Mouse (Mus musculus): ENCODE data around the gene 4932438A13Rik.

4932438A13Rik gene

GRCm38 (mm10) chr3:36941572-36941971 is 78.7 kb downstream of the 4932438A13Rik start:
- DNase-seq = no peak

DNA sequence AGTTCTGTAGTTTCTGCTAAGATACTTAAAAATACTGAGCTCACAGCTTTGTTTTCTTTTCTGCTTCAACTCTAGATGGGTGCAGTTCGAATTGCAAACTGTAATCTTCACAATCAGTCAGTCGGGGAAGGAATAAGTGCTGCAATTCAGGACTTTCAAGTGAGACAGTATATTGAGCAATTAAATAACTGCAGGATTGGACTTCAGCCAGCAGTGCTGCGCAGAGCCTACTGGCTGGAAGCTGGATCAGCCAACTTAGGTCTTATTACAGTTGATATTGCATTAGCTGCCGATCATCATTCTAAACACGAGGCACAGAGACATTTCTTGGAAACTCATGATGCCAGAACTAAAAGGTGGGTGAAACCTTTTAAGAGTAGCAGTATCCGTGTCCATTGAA is 79.2 kb downstream of the 4932438A13Rik start:
- no peak for DNase-seq

DNA sequence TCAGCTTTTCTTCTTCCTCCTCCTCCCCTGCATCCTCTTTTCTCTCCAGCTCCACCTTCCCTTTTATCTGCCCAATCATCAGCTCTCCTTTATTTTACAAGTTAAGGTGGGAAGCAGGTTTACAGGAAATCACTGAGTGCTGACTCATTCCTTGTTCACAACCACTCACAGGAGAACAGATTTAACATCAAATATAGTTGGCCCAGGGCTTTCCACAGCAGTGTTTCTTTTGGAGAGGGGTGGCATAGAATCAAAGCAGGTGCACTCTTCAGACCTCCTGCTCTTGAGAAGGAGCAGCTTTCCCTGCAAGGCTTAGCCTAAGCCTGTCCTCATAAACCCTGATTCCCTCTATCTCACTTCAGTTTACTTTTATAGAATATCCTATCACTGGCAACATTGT is 80.8 kb downstream of the 4932438A13Rik start:
- DNase-seq = no peak

DNA sequence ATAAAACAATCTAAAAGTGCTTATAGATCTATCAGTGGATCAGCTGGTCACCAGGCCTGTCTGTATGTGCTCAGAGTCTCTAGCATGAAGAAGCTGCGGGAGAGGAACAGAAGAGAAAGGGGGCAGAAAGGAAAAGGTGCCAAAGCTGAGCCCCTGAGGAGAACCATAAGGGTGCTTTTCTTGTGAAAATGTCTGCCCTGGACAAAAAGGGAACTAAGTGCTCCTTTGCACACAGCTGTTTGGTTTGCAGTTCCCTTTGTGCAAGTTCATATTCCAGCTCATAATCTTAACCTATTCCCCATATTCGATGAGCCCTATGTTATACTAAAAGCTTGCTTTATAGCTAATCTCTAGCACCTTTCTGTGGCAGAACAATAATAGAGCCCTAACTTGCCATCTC is 175.1 kb downstream of the 4932438A13Rik start:
- DNase-seq = no peak

DNA sequence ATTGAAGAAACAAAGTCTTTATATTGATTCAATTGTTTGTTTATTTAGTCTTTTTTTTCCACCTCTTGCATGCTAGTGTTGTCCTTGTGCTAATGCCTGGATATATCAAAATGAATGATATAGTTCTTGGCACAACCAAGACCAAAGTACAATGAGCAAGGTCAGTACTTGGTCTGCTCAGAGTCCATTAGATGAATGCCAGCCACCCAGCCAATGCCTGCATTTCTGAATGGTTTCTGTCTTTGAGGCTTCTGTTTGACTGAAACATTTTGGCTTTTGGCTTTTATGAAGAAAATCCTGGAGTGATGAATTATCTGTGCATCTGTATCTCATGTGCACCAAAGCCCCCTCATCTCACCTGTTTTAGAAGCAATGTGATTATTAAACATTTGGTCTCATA is 176.9 kb downstream of the 4932438A13Rik start:
- no peak for DNase-seq

DNA sequence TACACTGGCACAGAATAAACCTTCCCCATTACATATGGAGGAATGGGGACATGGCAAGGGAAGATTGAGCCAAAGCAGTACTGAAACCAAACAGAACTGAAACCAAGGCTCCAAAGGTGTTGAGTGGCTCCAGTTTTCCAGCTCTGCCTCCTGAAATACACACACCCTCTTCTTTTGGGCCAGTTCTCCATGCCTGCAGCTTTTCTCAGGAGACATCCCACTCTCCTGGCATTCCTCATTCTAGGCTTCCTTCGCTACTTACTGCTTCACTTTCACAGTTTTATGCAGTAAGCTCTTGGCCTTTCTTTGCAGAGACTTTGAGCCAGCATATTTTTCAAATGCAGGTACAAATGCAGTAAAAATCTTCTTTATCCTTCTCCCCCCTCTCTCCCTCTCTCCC is 188.6 kb downstream of the 4932438A13Rik start:
- DNase-seq = no peak

DNA sequence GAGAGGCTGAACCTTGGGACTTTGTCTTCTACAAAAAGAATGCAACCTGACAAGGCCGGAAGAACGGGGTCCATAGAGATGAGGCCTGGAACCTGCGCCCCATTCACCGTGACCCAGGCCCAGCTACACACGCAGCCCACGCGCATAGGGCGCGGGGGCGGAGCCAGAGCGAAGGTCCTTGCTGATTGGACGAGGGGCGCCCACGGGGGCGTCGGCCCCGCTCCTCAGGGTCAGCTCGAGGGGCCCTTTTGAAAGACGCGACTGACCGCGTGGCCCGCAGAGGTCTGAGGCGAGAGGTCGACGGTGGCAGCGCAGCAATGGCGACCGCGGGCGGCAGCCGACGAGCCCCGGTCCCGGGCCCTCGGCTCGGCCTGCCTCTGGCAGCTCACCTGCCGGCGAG is 200.5 kb downstream of the 4932438A13Rik start, which contains the start of gene Adad1:
Adad1 (plus strand) TSS at position 122 of the 400 bp plus-strand sequence.
- DNase-seq = no peak

DNA sequence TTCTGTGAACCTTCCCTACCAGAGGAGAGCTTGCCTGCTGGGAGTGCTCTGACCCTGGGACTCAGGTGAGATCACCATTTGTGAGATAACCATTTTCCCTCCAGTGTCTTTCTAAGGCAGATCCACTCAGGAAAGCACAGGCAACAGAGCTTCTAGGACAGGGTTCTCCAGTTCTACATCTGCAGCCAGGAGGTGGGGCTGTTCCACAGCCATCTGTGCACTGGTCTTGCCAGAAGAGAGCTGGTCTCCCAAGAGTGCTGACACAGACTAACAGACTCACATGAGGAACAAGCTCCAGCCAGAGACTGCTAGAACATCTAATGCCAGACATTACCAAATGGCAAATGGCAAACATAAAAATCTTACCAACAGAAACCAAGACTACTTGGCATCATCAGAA is 210.3 kb downstream of the 4932438A13Rik start:
- peak; percentile 16 for DNase-seq

DNA sequence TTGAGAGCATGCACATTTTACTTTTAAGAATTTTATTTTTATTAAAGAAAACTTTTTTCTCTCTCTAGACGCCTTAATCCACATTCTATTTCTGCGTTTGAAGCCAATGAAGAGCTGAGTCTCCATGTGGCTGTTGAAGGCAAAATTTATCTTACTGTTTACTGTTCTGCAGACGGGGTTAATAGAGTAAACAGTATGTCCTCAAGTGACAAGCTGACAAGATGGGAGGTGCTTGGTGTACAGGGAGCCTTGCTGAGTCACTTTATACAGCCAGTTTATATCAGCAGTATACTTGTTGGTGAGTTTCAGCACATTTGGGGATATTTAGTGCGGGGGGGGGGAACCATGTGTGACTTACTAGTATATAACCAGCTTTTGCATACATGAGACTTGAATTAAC is 222.0 kb downstream of the 4932438A13Rik start:
- no peak for DNase-seq

GRCm38 (mm10) chr3:37090721-37091120 is 227.8 kb downstream of the 4932438A13Rik start:
- DNase-seq = no peak

Measured in right cerebral cortex, postnatal 14 days (tissue).